Mouse (Mus musculus) hindbrain, embryonic 13.5 days (tissue): ENCODE measurements around the gene Fgf3. TPM values are rescaled to one million over a fixed set of nuclear protein-coding genes. Genes with fewer than 3 reads are reported as not detected.

ENCODE experiments used
- ATAC-seq: fragments of 200-750 bp; cut with Nextera tagmentation; 2 replicates; pipeline ENCODE4 v1.8.0; 2017; ENCODE audit warnings: moderate TSS enrichment; ENCODE audit not compliant: low FRiP score
- H3K27ac ChIP-seq: fragments of 300-500 bp; sonication (generic); 2 replicates; pipeline ENCODE4 v1.5.1; 2015; ENCODE audit warnings: inconsistent platforms, mild to moderate bottlenecking, moderate library complexity
- H3K27me3 ChIP-seq: fragments of 300-500 bp; sonication (generic); 2 replicates; pipeline ENCODE4 v1.6.1; 2015; ENCODE audit warnings: mild to moderate bottlenecking, inconsistent platforms
- H3K36me3 ChIP-seq: fragments of 300-500 bp; sonication (generic); 2 replicates; pipeline ENCODE4 v1.6.1; 2015; ENCODE audit warnings: mild to moderate bottlenecking, inconsistent platforms
- H3K4me1 ChIP-seq: fragments of 300-500 bp; sonication (generic); replicated peaks from 2 replicates; pipeline ENCODE4 v1.6.1; 2015; ENCODE audit warnings: inconsistent platforms
- H3K4me2 ChIP-seq: fragments of 300-500 bp; sonication (generic); 2 replicates; pipeline ENCODE4 v1.6.1; 2015; ENCODE audit warnings: inconsistent platforms, mild to moderate bottlenecking, moderate library complexity
- H3K4me3 ChIP-seq: fragments of 300-500 bp; sonication (generic); 2 replicates; pipeline ENCODE4 v1.5.1; 2015; ENCODE audit warnings: mild to moderate bottlenecking, inconsistent platforms
- H3K9ac ChIP-seq: fragments of 300-500 bp; sonication (generic); 2 replicates; pipeline ENCODE4 v1.6.1; 2015; ENCODE audit warnings: mild to moderate bottlenecking, inconsistent platforms
- H3K9me3 ChIP-seq: fragments of 300-500 bp; sonication (generic); 2 replicates; pipeline ENCODE4 v1.6.1; 2016; ENCODE audit warnings: inconsistent platforms
- WGBS: fragments of 180-500 bp; shearing (Covaris S2); methylation state at CpG from one replicate; pipeline ENCODE4 v1.1.7; 2015; 5-methylcytosine and 5-hydroxymethylcytosine counted together
- polyA plus RNA-seq: library from polyadenylated mRNA; unstranded; fragments of >200 nt; fragmentation: Nextera tagmentation; extraction: Ambion mirVana; gene quantifications from 2 replicates; pipeline ENCODE4 v1.2.1, GENCODE M21; 2015

Gene Fgf3
- polyA plus RNA-seq, 1 experiment from 2014 or later = 30.2 TPM

- Histone ChIP-seq H3K9me3 (no peaks in the 10 kb centered on the region), H3K9ac (no peak overlapping the region; the same call in 1 of the 2 replicates), H3K27me3 (peaks cover 92% of the 10 kb centered on the region), H3K4me3 (peak overlapping the region; percentile 25), H3K4me1 (peaks cover 15% of the 10 kb centered on the region), H3K27ac (no peak overlapping the region), H3K4me2 (peak overlapping the region; percentile 38), H3K36me3 (no peaks in the 10 kb centered on the region)
- ATAC-seq = no peak
- WGBS = under 1% methylated on average over 28 of the region's 28 CpGs
These were observed 23.8 kb downstream of the Fgf3 start for GRCm38 (mm10) chr7:144861769-144862070.

GRCm38 (mm10) chr7:144862126-144862525 is 24.2 kb downstream of the Fgf3 start:
- Histone ChIP-seq H3K36me3 (no peaks in the 10 kb centered on the region), H3K4me2 (peak overlapping the region; percentile 38), H3K9ac (no peak overlapping the region), H3K4me3 (peak overlapping the region; percentile 25; the same call in 1 of the 2 replicates), H3K27me3 (peaks cover 95% of the 10 kb centered on the region), H3K27ac (no peak overlapping the region), H3K4me1 (peaks cover 15% of the 10 kb centered on the region), H3K9me3 (no peaks in the 10 kb centered on the region)
- no peak for ATAC-seq
- WGBS = 1% methylated on average over 15 of the region's 15 CpGs

GRCm38 (mm10) chr7:144862712-144863111 is 24.8 kb downstream of the Fgf3 start:
- WGBS = 3% methylated on average over 18 of the region's 18 CpGs
- H3K4me2 ChIP-seq = no peak overlapping the region

GRCm38 (mm10) chr7:144863196-144863595 is 25.3 kb downstream of the Fgf3 start:
- Histone ChIP-seq H3K9me3 (no peaks in the 10 kb centered on the region), H3K4me1 (peaks cover 15% of the 10 kb centered on the region), H3K27ac (no peak overlapping the region), H3K4me2 (no peak overlapping the region), H3K9ac (no peak overlapping the region), H3K4me3 (no peak overlapping the region), H3K36me3 (no peaks in the 10 kb centered on the region), H3K27me3 (peaks cover 94% of the 10 kb centered on the region)
- no peak for ATAC-seq
- 2% methylated on average over 11 of the region's 11 CpGs for WGBS

More at GRCm38 (mm10) chr7:144862712-144863111, 24.8 kb downstream of the Fgf3 start:
- Histone ChIP-seq H3K9me3 (no peaks in the 10 kb centered on the region), H3K27me3 (peaks cover 96% of the 10 kb centered on the region), H3K36me3 (no peaks in the 10 kb centered on the region), H3K4me1 (peaks cover 15% of the 10 kb centered on the region), H3K4me3 (no peak overlapping the region), H3K9ac (no peak overlapping the region), H3K27ac (no peak overlapping the region)
- ATAC-seq = no peak

GRCm38 (mm10) chr7:144864160-144864670 is 26.3 kb downstream of the Fgf3 start:
- H3K36me3 ChIP-seq = no peaks in the 10 kb centered on the region
- no peak for ATAC-seq
- peaks cover 85% of the 10 kb centered on the region for H3K27me3 ChIP-seq
- no peak overlapping the region for H3K9ac ChIP-seq
- H3K27ac ChIP-seq = no peak overlapping the region
- H3K4me1 ChIP-seq = peaks cover 15% of the 10 kb centered on the region
- no peak overlapping the region for H3K4me3 ChIP-seq
- no peaks in the 10 kb centered on the region for H3K9me3 ChIP-seq
- no peak overlapping the region for H3K4me2 ChIP-seq
- 48% methylated on average over 3 of the region's 3 CpGs for WGBS

- WGBS = 75% methylated on average over 4 of the region's 4 CpGs
- Histone ChIP-seq H3K27me3 (peaks cover 62% of the 10 kb centered on the region), H3K9me3 (no peaks in the 10 kb centered on the region), H3K27ac (no peak overlapping the region), H3K36me3 (no peaks in the 10 kb centered on the region), H3K4me3 (no peak overlapping the region), H3K9ac (no peak overlapping the region), H3K4me2 (no peak overlapping the region), H3K4me1 (peaks cover 1% of the 10 kb centered on the region)
- no peak for ATAC-seq
These were observed 29.3 kb downstream of the Fgf3 start for GRCm38 (mm10) chr7:144867161-144867560.

- no peaks in the 10 kb centered on the region for H3K9me3 ChIP-seq
- no peaks in the 10 kb centered on the region for H3K4me1 ChIP-seq
- no peak overlapping the region for H3K4me2 ChIP-seq
- peaks cover 59% of the 10 kb centered on the region for H3K27me3 ChIP-seq
- H3K36me3 ChIP-seq = no peaks in the 10 kb centered on the region
- WGBS = 82% methylated on average over 8 of the region's 8 CpGs
- H3K27ac ChIP-seq = no peak overlapping the region
- H3K9ac ChIP-seq = no peak overlapping the region
- no peak overlapping the region for H3K4me3 ChIP-seq
- ATAC-seq = no peak
These were observed 29.7 kb downstream of the Fgf3 start for GRCm38 (mm10) chr7:144867602-144868001.

- H3K27me3 ChIP-seq = peaks cover 28% of the 10 kb centered on the region
- no peaks in the 10 kb centered on the region for H3K9me3 ChIP-seq
- no peaks in the 10 kb centered on the region for H3K36me3 ChIP-seq
- no peaks in the 10 kb centered on the region for H3K4me1 ChIP-seq
- no peak overlapping the region for H3K27ac ChIP-seq
- H3K4me3 ChIP-seq = no peak overlapping the region
- no peak for ATAC-seq
- H3K4me2 ChIP-seq = no peak overlapping the region
- WGBS = 72% methylated on average over 4 of the region's 4 CpGs
- no peak overlapping the region for H3K9ac ChIP-seq
These were observed 34.5 kb downstream of the Fgf3 start for GRCm38 (mm10) chr7:144872420-144872819.

- Histone ChIP-seq H3K27ac (no peak overlapping the region), H3K9me3 (no peaks in the 10 kb centered on the region), H3K4me3 (no peak overlapping the region), H3K27me3 (peaks cover 25% of the 10 kb centered on the region; the same call in 1 of the 2 replicates), H3K9ac (no peak overlapping the region), H3K36me3 (no peaks in the 10 kb centered on the region), H3K4me2 (no peak overlapping the region), H3K4me1 (no peaks in the 10 kb centered on the region)
- ATAC-seq = no peak
- WGBS = 63% methylated on average over 4 of the region's 4 CpGs
These were observed 35.3 kb downstream of the Fgf3 start for GRCm38 (mm10) chr7:144873160-144873559.

GRCm38 (mm10) chr7:144874226-144874625 is 36.3 kb downstream of the Fgf3 start:
- peaks cover 25% of the 10 kb centered on the region; the same call in 1 of the 2 replicates for H3K27me3 ChIP-seq
- H3K27ac ChIP-seq = no peak overlapping the region
- H3K36me3 ChIP-seq = no peaks in the 10 kb centered on the region
- no peak overlapping the region for H3K9ac ChIP-seq
- no peak for ATAC-seq
- no peaks in the 10 kb centered on the region for H3K4me1 ChIP-seq
- H3K9me3 ChIP-seq = no peaks in the 10 kb centered on the region
- H3K4me2 ChIP-seq = no peak overlapping the region
- WGBS = 65% methylated on average over 4 of the region's 4 CpGs
- H3K4me3 ChIP-seq = no peak overlapping the region

- ATAC-seq = no peak
- peaks cover 14% of the 10 kb centered on the region; the same call in 1 of the 2 replicates for H3K27me3 ChIP-seq
- 100% methylated on average over 1 of the region's 1 CpGs for WGBS
- H3K4me3 ChIP-seq = no peak overlapping the region
- H3K9ac ChIP-seq = no peak overlapping the region
- H3K9me3 ChIP-seq = no peaks in the 10 kb centered on the region
- no peak overlapping the region for H3K27ac ChIP-seq
- no peaks in the 10 kb centered on the region for H3K36me3 ChIP-seq
- H3K4me2 ChIP-seq = no peak overlapping the region
- no peaks in the 10 kb centered on the region for H3K4me1 ChIP-seq
These were observed 40.5 kb downstream of the Fgf3 start for GRCm38 (mm10) chr7:144878401-144878800.

- Histone ChIP-seq H3K36me3 (no peaks in the 10 kb centered on the region), H3K9me3 (no peaks in the 10 kb centered on the region), H3K4me2 (no peak overlapping the region), H3K27ac (no peak overlapping the region), H3K4me1 (no peaks in the 10 kb centered on the region), H3K4me3 (no peak overlapping the region), H3K27me3 (peaks cover 4% of the 10 kb centered on the region), H3K9ac (no peak overlapping the region)
- no peak for ATAC-seq
- 60% methylated on average over 2 of the region's 2 CpGs for WGBS
These were observed 45.2 kb downstream of the Fgf3 start for GRCm38 (mm10) chr7:144883106-144883505.

GRCm38 (mm10) chr7:144887672-144888071 is 49.8 kb downstream of the Fgf3 start:
- Histone ChIP-seq H3K4me1 (no peaks in the 10 kb centered on the region), H3K27ac (no peak overlapping the region), H3K4me2 (no peak overlapping the region), H3K27me3 (peaks cover 34% of the 10 kb centered on the region), H3K4me3 (no peak overlapping the region), H3K9me3 (no peaks in the 10 kb centered on the region), H3K9ac (no peak overlapping the region), H3K36me3 (no peaks in the 10 kb centered on the region)
- ATAC-seq = no peak
- WGBS = 87% methylated on average over 2 of the region's 2 CpGs
